Mouse (Mus musculus) limb, embryonic 15.5 days (tissue): ENCODE data around the gene Atg7. TPM values are rescaled to one million over a fixed set of nuclear protein-coding genes. Genes with fewer than 3 reads are reported as not detected.

ENCODE experiments used
- ATAC-seq: fragments of 200-750 bp; cut with Nextera tagmentation; 2 replicates; pipeline ENCODE4 v1.8.0; 2017; ENCODE audit warnings: low read depth, moderate TSS enrichment; ENCODE audit not compliant: insufficient number of reproducible peaks, low FRiP score, low TSS enrichment
- H3K27ac ChIP-seq: fragments of 300-500 bp; sonication (generic); 2 replicates; pipeline ENCODE4 v1.5.1; 2015; ENCODE audit warnings: moderate library complexity, mild to moderate bottlenecking, inconsistent platforms
- H3K27me3 ChIP-seq: fragments of 300-500 bp; sonication (generic); 2 replicates; pipeline ENCODE4 v1.6.1; 2015; ENCODE audit warnings: inconsistent platforms
- H3K36me3 ChIP-seq: fragments of 300-500 bp; sonication (generic); 2 replicates; pipeline ENCODE4 v1.6.1; 2015; ENCODE audit warnings: inconsistent platforms
- H3K4me1 ChIP-seq: fragments of 300-500 bp; sonication (generic); 2 replicates; pipeline ENCODE4 v1.6.1; 2015; ENCODE audit warnings: inconsistent platforms
- H3K4me2 ChIP-seq: fragments of 300-500 bp; sonication (generic); 2 replicates; pipeline ENCODE4 v1.6.1; 2015; ENCODE audit warnings: mild to moderate bottlenecking, inconsistent platforms
- H3K4me3 ChIP-seq: fragments of 300-500 bp; sonication (generic); 2 replicates; pipeline ENCODE4 v1.5.1; 2015; ENCODE audit warnings: mild to moderate bottlenecking, inconsistent platforms
- H3K9ac ChIP-seq: fragments of 300-500 bp; sonication (generic); 2 replicates; pipeline ENCODE4 v1.6.1; 2015; ENCODE audit warnings: inconsistent platforms
- H3K9me3 ChIP-seq: fragments of 300-500 bp; sonication (generic); 2 replicates; pipeline ENCODE4 v1.6.1; 2016; ENCODE audit warnings: inconsistent platforms
- WGBS: fragments of 180-500 bp; shearing (Covaris S2); methylation state at CpG from one replicate; pipeline ENCODE4 v1.1.7; 2015; 5-methylcytosine and 5-hydroxymethylcytosine counted together
- polyA plus RNA-seq: library from polyadenylated mRNA; unstranded; fragments of >200 nt; fragmentation: Nextera tagmentation; extraction: Ambion mirVana; gene quantifications from 2 replicates; pipeline ENCODE4 v1.2.1, GENCODE M21; 2015

Atg7 gene
- polyA plus RNA-seq, 1 experiment from 2014 or later: 19.5 TPM

DNA sequence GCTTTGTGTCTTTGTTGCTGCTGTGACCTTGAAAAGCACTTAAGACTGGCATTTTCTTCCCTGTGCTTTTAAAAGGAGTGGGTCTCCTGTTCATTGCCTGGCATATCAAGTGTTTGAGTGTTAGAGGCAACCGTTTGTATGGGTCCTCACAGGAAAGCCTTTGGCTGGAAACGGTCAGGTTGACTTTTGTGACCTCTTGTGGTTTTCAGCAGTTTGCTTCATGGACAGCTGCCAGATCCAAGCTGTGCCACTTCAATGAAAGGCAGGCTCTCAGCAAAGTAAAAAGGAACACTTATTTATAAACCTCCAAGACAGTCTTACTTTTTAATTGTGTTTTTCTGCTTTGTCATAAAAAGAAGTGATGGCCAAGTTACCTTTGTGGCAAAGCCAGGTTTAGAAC lies 47.8 kb downstream of the Atg7 start:
- Histone ChIP-seq H3K4me3 (no peak overlapping the region), H3K36me3 (0 out of 2 replicates have a peak, but pooled peaks cover 6% of the 10 kb centered on the region), H3K4me2 (no peak overlapping the region), H3K9me3 (no peaks in the 10 kb centered on the region), H3K27me3 (no peaks in the 10 kb centered on the region), H3K27ac (no peak overlapping the region), H3K9ac (no peak overlapping the region), H3K4me1 (no peaks in the 10 kb centered on the region)
- no peak for ATAC-seq
- WGBS: 26% methylated on average over 2 of the region's 2 CpGs

DNA sequence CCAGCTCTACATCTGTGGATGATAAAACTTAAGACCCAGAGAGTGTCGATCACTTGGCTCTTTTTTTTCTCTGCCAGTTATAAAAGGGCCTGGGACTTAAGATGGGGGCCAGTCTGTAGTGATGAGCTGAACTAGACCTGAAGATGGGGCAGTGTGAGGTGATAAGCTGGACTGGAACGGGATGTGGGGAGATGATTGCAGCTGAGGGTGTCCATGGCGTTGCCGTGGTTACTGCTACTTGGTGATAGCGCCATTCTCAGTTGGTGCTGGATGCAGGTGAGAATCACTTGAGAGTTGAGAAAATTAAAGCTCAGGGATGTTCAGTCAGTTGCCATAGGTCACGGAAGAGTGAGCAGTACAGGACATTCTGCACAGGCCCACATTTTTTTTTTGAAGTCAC lies 48.6 kb downstream of the Atg7 start:
- H3K4me3 ChIP-seq: no peak overlapping the region
- no peak overlapping the region for H3K27ac ChIP-seq
- WGBS: 77% methylated on average over 6 of the region's 6 CpGs
- H3K4me1 ChIP-seq: no peaks in the 10 kb centered on the region
- H3K9ac ChIP-seq: no peak overlapping the region
- H3K4me2 ChIP-seq: no peak overlapping the region
- ATAC-seq: no peak
- H3K9me3 ChIP-seq: no peaks in the 10 kb centered on the region
- H3K27me3 ChIP-seq: no peaks in the 10 kb centered on the region
- 0 out of 2 replicates have a peak, but pooled peaks cover 2% of the 10 kb centered on the region for H3K36me3 ChIP-seq

DNA sequence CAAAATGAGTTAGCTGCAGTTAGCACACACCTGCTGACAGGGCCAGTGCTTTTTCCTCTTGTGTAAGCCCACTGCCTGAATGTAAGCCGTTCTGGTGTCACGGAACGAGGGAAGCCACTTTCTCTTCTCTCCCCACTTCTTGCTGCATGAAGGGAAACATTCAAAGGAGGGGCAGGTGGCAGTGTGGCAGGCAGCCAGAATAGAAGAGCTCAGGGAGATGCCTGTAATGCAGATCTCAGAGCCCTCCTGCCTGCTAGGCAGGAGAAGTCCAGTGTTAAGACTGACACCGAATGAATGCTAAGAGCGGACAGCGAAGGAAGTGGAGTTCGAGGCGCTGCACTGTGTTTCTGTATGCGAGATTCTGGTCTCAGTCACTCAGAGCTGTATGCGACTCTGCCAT lies 49.8 kb downstream of the Atg7 start:
- no peak for ATAC-seq

DNA sequence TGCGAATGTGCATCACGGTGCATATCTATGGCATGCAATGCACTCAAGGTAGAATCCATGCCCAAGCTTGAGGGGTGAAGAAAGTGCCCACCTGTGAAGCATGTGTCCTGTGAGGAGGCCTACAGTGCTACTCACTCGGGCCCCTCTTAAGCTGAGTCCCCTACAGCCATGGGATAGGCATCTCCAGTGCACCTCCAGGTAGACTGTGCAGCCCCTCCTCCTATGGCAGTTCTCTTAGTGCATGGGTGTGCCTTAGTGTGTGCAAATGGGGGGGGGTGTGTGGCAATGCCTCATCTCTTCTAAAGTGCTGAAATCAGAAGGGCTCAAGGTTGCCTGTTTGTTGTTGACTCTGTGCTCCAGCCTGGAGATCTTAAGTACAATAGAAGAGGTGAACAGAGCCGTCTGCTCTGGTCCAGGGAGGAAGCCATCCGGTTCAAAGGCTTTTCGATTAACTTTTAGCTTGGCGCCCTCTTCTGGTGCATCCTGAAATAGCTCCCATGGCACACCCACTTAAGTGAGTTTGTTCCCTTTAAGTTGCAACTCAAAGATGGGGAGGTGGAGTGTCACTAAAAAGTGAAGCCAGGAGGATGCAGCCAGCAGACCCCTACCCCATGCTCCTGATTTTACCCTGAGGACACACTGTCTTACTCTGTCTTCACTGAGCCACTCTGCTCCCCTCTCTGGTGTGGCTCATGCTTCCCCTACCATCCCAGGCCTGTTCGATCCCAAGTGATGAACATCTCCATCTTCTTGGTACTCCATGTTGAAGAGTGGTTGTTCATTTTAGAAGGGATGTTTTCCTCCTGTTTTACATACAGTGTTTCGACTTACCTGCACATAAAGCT lies 55.0 kb downstream of the Atg7 start:
- WGBS: 41% methylated on average over 9 of the region's 9 CpGs
- Histone ChIP-seq H3K4me3 (no peak overlapping the region), H3K9me3 (no peaks in the 10 kb centered on the region), H3K27me3 (no peaks in the 10 kb centered on the region), H3K9ac (no peak overlapping the region), H3K27ac (no peak overlapping the region), H3K36me3 (peaks cover 5% of the 10 kb centered on the region; the same call in 1 of the 2 replicates), H3K4me2 (no peak overlapping the region), H3K4me1 (no peaks in the 10 kb centered on the region)
- no peak for ATAC-seq

More for the DNA sequence above, 49.8 kb downstream of the Atg7 start:
- WGBS: 85% methylated on average over 10 of the region's 10 CpGs
- H3K27me3 ChIP-seq: no peaks in the 10 kb centered on the region
- no peaks in the 10 kb centered on the region for H3K9me3 ChIP-seq
- no peak overlapping the region for H3K27ac ChIP-seq
- no peaks in the 10 kb centered on the region for H3K4me1 ChIP-seq
- H3K36me3 ChIP-seq: 0 out of 2 replicates have a peak, but pooled peaks cover 2% of the 10 kb centered on the region
- H3K4me3 ChIP-seq: no peak overlapping the region
- no peak overlapping the region for H3K4me2 ChIP-seq
- H3K9ac ChIP-seq: no peak overlapping the region

DNA sequence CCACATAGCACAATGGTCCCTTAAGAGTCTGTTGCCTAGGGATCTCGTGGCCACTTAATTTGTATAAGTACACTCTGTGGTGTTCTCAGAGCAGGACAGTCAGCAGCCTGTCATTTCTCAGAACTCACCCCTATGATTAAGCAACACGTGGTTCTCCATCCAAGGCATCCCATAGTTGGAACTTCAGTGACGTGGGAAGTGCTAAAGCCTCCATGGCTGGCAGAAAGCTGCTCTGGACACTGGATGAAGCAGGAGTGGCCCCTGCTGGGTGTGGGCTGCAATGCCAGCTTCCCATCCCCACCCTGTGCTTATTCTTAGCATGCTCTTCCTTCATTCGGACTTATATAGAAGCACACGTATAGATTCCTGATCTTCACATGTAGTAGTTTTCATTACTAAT lies 55.7 kb downstream of the Atg7 start:
- Histone ChIP-seq H3K27ac (no peak overlapping the region), H3K27me3 (no peaks in the 10 kb centered on the region), H3K9me3 (no peaks in the 10 kb centered on the region), H3K36me3 (peaks cover 5% of the 10 kb centered on the region; the same call in 1 of the 2 replicates), H3K4me1 (no peaks in the 10 kb centered on the region), H3K9ac (no peak overlapping the region), H3K4me3 (no peak overlapping the region), H3K4me2 (no peak overlapping the region)
- 57% methylated on average over 5 of the region's 5 CpGs for WGBS
- ATAC-seq: no peak

DNA sequence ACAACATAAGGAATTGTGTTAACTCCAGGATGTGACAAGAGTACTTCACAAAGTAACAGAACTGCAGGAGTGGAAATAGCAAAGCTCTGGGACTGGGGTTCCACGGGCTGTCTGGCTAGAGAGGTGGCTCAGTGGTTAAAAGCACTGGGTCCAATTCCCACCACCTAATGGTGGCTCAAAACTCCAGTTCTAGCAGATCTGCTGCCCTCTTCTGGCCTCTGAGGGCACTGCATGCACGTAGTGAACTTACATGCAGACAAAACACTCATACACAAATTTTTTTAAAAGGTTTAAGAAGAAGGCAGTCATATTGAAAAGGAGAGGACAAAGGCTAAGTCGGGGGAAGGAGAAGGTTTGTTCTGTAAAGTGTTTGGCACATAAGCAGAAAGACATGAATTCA lies 57.8 kb downstream of the Atg7 start:
- Histone ChIP-seq H3K27me3 (no peaks in the 10 kb centered on the region), H3K9me3 (no peaks in the 10 kb centered on the region), H3K9ac (no peak overlapping the region), H3K4me1 (no peaks in the 10 kb centered on the region), H3K36me3 (peaks cover 12% of the 10 kb centered on the region; the same call in 1 of the 2 replicates), H3K4me3 (no peak overlapping the region), H3K4me2 (no peak overlapping the region), H3K27ac (no peak overlapping the region)
- whole genome bisulfite sequencing: 82% methylated on average over 3 of the region's 3 CpGs
- no peak for ATAC-seq

DNA sequence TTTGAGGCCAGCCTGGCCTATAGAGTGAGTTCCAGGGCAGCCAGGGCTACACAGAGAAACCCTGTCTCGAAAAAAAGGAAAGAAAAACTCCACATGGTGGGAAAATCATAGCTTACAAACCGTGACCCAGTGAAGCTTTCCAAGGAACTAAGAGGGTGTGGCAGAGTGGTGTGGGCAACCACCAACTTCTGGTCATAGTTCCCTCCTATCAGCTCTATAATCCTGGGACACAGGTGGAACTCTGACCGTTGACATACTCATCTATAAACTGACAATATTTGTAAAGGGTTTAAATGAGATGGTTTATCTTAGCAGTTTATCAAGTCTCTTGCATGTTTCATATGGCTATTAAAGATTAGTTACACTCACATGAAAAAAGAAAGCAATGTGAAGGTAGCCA lies 64.1 kb downstream of the Atg7 start:
- Histone ChIP-seq H3K4me2 (no peak overlapping the region), H3K36me3 (0 out of 2 replicates have a peak, but pooled peaks cover 15% of the 10 kb centered on the region), H3K27me3 (no peaks in the 10 kb centered on the region), H3K27ac (no peak overlapping the region), H3K9me3 (no peaks in the 10 kb centered on the region), H3K9ac (no peak overlapping the region), H3K4me3 (no peak overlapping the region), H3K4me1 (no peaks in the 10 kb centered on the region)
- no peak for ATAC-seq
- 82% methylated on average over 3 of the region's 3 CpGs for WGBS

DNA sequence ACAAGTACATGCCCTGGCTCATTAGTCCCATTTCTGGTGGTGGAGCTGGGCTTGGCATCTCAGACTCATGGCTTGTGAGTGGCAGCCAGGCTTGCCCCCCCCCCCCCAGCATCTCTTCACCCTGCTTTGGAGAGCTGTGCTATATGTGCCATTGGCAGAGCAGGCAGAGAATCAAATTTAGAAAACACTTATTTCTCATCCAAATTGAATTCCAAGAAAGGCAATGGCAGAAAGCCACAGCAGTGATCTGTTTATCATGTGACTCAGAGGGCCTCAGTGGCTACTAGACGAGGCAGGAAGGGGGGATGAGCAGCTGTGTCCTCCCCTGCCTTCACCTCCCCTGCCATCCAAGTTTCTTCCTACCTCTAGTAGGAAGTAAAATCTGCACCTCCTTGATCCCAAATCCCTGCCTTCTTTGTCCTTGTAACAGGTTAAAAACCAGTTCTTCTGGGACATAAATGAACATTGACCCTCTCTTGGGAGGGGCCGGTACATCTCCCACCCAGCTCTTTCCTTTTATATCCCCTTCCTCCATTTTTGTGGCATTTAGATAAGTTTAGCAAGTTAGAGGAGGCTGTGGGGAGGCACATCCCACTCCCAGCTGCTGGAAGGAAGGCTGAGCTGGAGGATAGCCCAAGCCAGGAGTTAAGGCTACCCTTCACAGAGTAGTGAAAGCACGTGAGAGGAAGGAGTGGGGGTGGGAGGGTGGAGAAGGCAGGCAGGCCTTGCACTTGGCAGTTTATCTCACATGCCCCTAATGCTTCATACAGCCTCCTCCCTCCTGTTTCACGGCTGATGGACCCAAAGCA lies 69.5 kb downstream of the Atg7 start:
- no peak overlapping the region for H3K9ac ChIP-seq
- no peaks in the 10 kb centered on the region for H3K9me3 ChIP-seq
- no peak overlapping the region for H3K27ac ChIP-seq
- H3K4me1 ChIP-seq: peaks cover 14% of the 10 kb centered on the region
- no peak overlapping the region for H3K4me3 ChIP-seq
- 54% methylated on average over 4 of the region's 4 CpGs for WGBS
- H3K27me3 ChIP-seq: no peaks in the 10 kb centered on the region
- no peak overlapping the region for H3K4me2 ChIP-seq
- peaks cover 12% of the 10 kb centered on the region; the same call in 1 of the 2 replicates for H3K36me3 ChIP-seq
- no peak for ATAC-seq

DNA sequence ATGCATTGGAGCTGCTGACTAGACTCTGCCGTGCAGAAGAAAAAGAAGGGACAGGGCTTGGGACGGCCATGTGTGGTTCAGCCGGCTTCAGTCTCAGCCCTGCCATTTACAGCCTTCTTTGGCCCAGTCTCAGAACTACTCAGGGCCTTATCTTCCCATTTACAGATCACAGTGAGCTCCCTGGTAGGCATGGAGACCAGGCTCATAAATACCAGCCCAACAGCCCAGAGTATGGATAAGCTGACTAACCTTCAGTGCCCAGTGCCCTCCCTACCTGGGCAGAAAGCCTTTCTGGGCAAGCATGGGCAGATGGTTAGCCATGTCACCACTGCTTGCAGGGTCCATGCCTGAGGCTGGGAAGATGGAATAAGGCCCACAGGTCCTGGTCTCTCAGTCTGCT lies 70.6 kb downstream of the Atg7 start:
- H3K36me3 ChIP-seq: peaks cover 12% of the 10 kb centered on the region; the same call in 1 of the 2 replicates
- H3K4me1 ChIP-seq: peaks cover 14% of the 10 kb centered on the region
- H3K4me3 ChIP-seq: no peak overlapping the region
- WGBS: 53% methylated on average over 3 of the region's 3 CpGs
- H3K9ac ChIP-seq: no peak overlapping the region
- H3K27ac ChIP-seq: no peak overlapping the region
- ATAC-seq: no peak
- no peak overlapping the region for H3K4me2 ChIP-seq
- no peaks in the 10 kb centered on the region for H3K27me3 ChIP-seq
- no peaks in the 10 kb centered on the region for H3K9me3 ChIP-seq

DNA sequence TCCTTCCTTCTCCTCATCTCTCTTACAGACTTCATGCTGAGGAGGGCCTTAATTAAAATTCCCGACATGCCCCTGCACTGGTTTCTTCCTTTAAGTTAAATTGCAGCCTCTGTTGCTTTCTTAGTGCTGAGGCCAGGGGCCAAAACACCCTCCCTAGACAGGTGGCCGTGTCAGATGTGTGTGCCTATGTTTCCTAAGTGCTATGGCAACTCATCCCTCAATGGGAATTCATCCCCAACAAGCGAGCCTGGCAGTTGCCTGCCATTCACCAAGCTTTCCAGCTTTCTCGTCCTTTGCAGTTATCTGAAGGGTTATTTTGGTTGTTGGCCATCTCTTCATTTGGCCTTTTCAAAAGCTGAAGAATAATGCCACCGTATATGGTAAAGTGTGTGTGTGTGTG lies 71.8 kb downstream of the Atg7 start:
- Histone ChIP-seq H3K9me3 (no peaks in the 10 kb centered on the region), H3K4me1 (peaks cover 21% of the 10 kb centered on the region), H3K9ac (no peak overlapping the region), H3K4me2 (no peak overlapping the region), H3K27ac (no peak overlapping the region), H3K36me3 (peaks cover 8% of the 10 kb centered on the region; the same call in 1 of the 2 replicates), H3K4me3 (no peak overlapping the region), H3K27me3 (no peaks in the 10 kb centered on the region)
- WGBS: 26% methylated on average over 5 of the region's 5 CpGs
- ATAC-seq: no peak

DNA sequence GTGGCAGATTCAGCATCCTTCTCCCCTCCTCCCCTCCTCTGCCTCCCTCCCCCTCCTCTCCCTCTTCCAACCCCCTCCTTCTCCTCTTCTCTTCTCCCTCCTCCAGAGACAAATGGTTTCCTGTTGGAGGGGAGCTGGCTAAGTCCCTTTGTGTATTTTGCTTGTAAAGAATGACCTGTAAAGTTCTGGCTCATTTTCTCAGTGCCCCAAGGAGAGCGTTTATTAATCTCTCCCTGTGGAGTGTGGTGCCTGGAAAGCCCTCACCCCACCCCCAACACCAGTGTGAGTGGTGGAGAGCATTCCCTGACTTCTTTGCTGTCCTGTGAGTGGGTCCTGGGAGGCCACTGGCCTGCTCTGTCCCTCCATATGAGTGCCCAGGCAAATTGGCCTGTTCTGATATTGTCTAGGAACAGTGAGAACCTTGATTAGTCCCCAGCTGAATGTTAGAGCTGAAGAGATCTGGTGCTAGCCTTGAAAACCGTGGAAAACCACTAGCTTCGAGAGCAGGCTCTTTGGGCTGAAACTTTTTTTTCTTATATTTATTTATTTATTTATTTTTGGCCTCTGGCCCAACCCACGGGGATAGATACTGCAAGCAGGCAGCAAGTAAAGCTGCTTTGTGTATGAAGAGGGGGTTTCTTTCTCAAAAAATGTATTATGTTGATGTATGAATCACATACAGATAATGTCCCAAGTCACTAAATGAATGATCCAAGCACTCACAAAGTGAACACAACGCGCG lies 72.6 kb downstream of the Atg7 start:
- no peak overlapping the region for H3K4me3 ChIP-seq
- H3K9me3 ChIP-seq: no peaks in the 10 kb centered on the region
- H3K9ac ChIP-seq: no peak overlapping the region
- no peak overlapping the region for H3K4me2 ChIP-seq
- no peak for ATAC-seq
- H3K4me1 ChIP-seq: peaks cover 21% of the 10 kb centered on the region
- no peak overlapping the region for H3K27ac ChIP-seq
- H3K27me3 ChIP-seq: no peaks in the 10 kb centered on the region
- 53% methylated on average over 7 of the region's 7 CpGs for WGBS
- peaks cover 8% of the 10 kb centered on the region; the same call in 1 of the 2 replicates for H3K36me3 ChIP-seq
